Mouse (Mus musculus) macrophage (primary cell): ENCODE data around the gene Cenpm. TPM values are rescaled to one million over a fixed set of nuclear protein-coding genes. Genes with fewer than 3 reads are reported as not detected.

Source experiments
- H3K27ac ChIP-seq: fragments of 350-480 bp; formaldehyde crosslinking; 2 replicates; pipeline ENCODE4 v1.9.0; 2021
- H3K36me3 ChIP-seq: fragments of 350-480 bp; formaldehyde crosslinking; 2 replicates; pipeline ENCODE4 v1.9.0; 2021; ENCODE audit errors: inconsistent target
- H3K4me3 ChIP-seq: fragments of 350-480 bp; formaldehyde crosslinking; 2 replicates; pipeline ENCODE4 v1.9.0; 2021; ENCODE audit errors: inconsistent target
- H3K79me2 ChIP-seq: fragments of 350-480 bp; formaldehyde crosslinking; 2 replicates; pipeline ENCODE4 v1.9.0; 2021; ENCODE audit errors: inconsistent target
- WGBS: methylation state at CpG from one replicate; pipeline ENCODE4 v1.1.7; 2026; ENCODE audit warnings: inconsistent platforms; ENCODE audit not compliant: missing documents; 5-methylcytosine and 5-hydroxymethylcytosine counted together
- polyA plus RNA-seq: library from polyadenylated mRNA; stranded (reverse); fragments of 250-400 nt; gene quantifications from 3 replicates; pipeline ENCODE4 v1.2.4, GENCODE M21; 2018; ENCODE audit warnings: inconsistent platforms

The Cenpm gene
- polyA plus RNA-seq, 1 experiment from 2014 or later, result 0.76 TPM

- no peaks in the 10 kb centered on the region for H3K36me3 ChIP-seq
- H3K27ac ChIP-seq, result no peak overlapping the region
- WGBS, result 95% methylated on average over 11 of the region's 11 CpGs
- H3K4me3 ChIP-seq, result no peak overlapping the region
- no peaks in the 10 kb centered on the region for H3K79me2 ChIP-seq
These were observed 15.0 kb downstream of the Cenpm start for GRCm38 (mm10) chr15:82229542-82230045.

GRCm38 (mm10) chr15:82225769-82226168 is 18.8 kb downstream of the Cenpm start:
- Histone ChIP-seq H3K27ac (no peak overlapping the region), H3K79me2 (no peaks in the 10 kb centered on the region), H3K4me3 (no peak overlapping the region), H3K36me3 (no peaks in the 10 kb centered on the region)
- WGBS, result 47% methylated on average over 3 of the region's 5 CpGs

- Histone ChIP-seq H3K4me3 (no peak overlapping the region), H3K27ac (no peak overlapping the region), H3K79me2 (no peaks in the 10 kb centered on the region), H3K36me3 (no peaks in the 10 kb centered on the region)
- WGBS, result 43% methylated on average over 7 of the region's 7 CpGs
These were observed 19.8 kb downstream of the Cenpm start for GRCm38 (mm10) chr15:82224602-82225215.

- Histone ChIP-seq H3K36me3 (no peaks in the 10 kb centered on the region), H3K27ac (no peak within 1 kb of the TSS), H3K4me3 (no peak within 1 kb of the TSS), H3K79me2 (no peaks in the 10 kb centered on the region)
- 6% methylated on average over 38 of the region's 44 CpGs for WGBS
These were observed 20.6 kb downstream of the Cenpm start, which contains the start of gene Tnfrsf13c for GRCm38 (mm10) chr15:82223657-82224601. Gene Tnfrsf13c (minus strand): TSS chr15:82224369.

- no peaks in the 10 kb centered on the region for H3K79me2 ChIP-seq
- no peaks in the 10 kb centered on the region for H3K36me3 ChIP-seq
- WGBS, result 50% methylated on average over 7 of the region's 7 CpGs
- no peak overlapping the region for H3K4me3 ChIP-seq
- no peak overlapping the region for H3K27ac ChIP-seq
These were observed 21.3 kb downstream of the Cenpm start for GRCm38 (mm10) chr15:82223251-82223650.

GRCm38 (mm10) chr15:82221104-82221860 is 23.3 kb downstream of the Cenpm start:
- Histone ChIP-seq H3K79me2 (no peaks in the 10 kb centered on the region), H3K4me3 (no peak overlapping the region), H3K36me3 (no peaks in the 10 kb centered on the region), H3K27ac (no peak overlapping the region)
- 88% methylated on average over 14 of the region's 14 CpGs for WGBS

GRCm38 (mm10) chr15:82220003-82220675 is 24.4 kb downstream of the Cenpm start:
- no peak overlapping the region for H3K27ac ChIP-seq
- H3K4me3 ChIP-seq, result no peak overlapping the region
- WGBS, result 81% methylated on average over 11 of the region's 12 CpGs
- H3K79me2 ChIP-seq, result no peaks in the 10 kb centered on the region
- no peaks in the 10 kb centered on the region for H3K36me3 ChIP-seq

GRCm38 (mm10) chr15:82218778-82219666 is 25.5 kb downstream of the Cenpm start:
- Histone ChIP-seq H3K4me3 (no peak overlapping the region), H3K27ac (no peak overlapping the region), H3K36me3 (no peaks in the 10 kb centered on the region), H3K79me2 (no peaks in the 10 kb centered on the region)
- 19% methylated on average over 24 of the region's 26 CpGs for WGBS

- Histone ChIP-seq H3K36me3 (no peaks in the 10 kb centered on the region), H3K79me2 (no peaks in the 10 kb centered on the region), H3K4me3 (no peak overlapping the region), H3K27ac (no peak overlapping the region)
- 84% methylated on average over 9 of the region's 9 CpGs for WGBS
These were observed 26.6 kb downstream of the Cenpm start for GRCm38 (mm10) chr15:82217980-82218379.

GRCm38 (mm10) chr15:82217039-82217438 is 27.5 kb downstream of the Cenpm start:
- H3K79me2 ChIP-seq, result no peaks in the 10 kb centered on the region
- H3K4me3 ChIP-seq, result no peak overlapping the region
- WGBS, result 66% methylated on average over 7 of the region's 7 CpGs
- H3K27ac ChIP-seq, result no peak overlapping the region
- H3K36me3 ChIP-seq, result no peaks in the 10 kb centered on the region

- 72% methylated on average over 19 of the region's 20 CpGs for WGBS
These were observed 28.3 kb downstream of the Cenpm start for GRCm38 (mm10) chr15:82216142-82216827.

GRCm38 (mm10) chr15:82215332-82216046 is 29.1 kb downstream of the Cenpm start:
- Histone ChIP-seq H3K4me3 (no peak overlapping the region), H3K79me2 (no peaks in the 10 kb centered on the region), H3K36me3 (no peaks in the 10 kb centered on the region), H3K27ac (no peak overlapping the region)
- WGBS, result 82% methylated on average over 11 of the region's 11 CpGs

More at GRCm38 (mm10) chr15:82216142-82216827, 28.3 kb downstream of the Cenpm start:
- Histone ChIP-seq H3K4me3 (no peak overlapping the region), H3K79me2 (no peaks in the 10 kb centered on the region), H3K36me3 (no peaks in the 10 kb centered on the region), H3K27ac (no peak overlapping the region)
